Mouse (Mus musculus): Measurements from ENCODE around the gene Mtmr3. TPM values are rescaled to one million over a fixed set of nuclear protein-coding genes. Genes with fewer than 3 reads are reported as not detected.
A peak's percentile ranks its signal among the peaks of the same experiment; 100 is the strongest.

Gene Mtmr3
- polyA plus RNA-seq, 1 experiment: 45.1 TPM

- no peak for DNase-seq (ENCODE audit: extremely low spot score in 1 of 2, low spot score in 1 of 2)
These were observed 122.9 kb downstream of the Mtmr3 start for GRCm38 (mm10) chr11:4471734-4472133.

- no peak for DNase-seq (ENCODE audit: extremely low spot score in 1 of 2, low spot score in 1 of 2)
These were observed 123.4 kb downstream of the Mtmr3 start for GRCm38 (mm10) chr11:4471251-4471650.

- no peak for DNase-seq (ENCODE audit: extremely low spot score in 1 of 2, low spot score in 1 of 2)
These were observed 125.6 kb downstream of the Mtmr3 start for GRCm38 (mm10) chr11:4469091-4469490.

GRCm38 (mm10) chr11:4467436-4467835 is 127.2 kb downstream of the Mtmr3 start:
- no peak for DNase-seq (ENCODE audit: extremely low spot score in 1 of 2, low spot score in 1 of 2)

- no peak for DNase-seq (ENCODE audit: extremely low spot score in 1 of 2, low spot score in 1 of 2)
These were observed 128.5 kb downstream of the Mtmr3 start for GRCm38 (mm10) chr11:4466191-4466590.

GRCm38 (mm10) chr11:4464616-4465015 is 130.0 kb downstream of the Mtmr3 start:
- DNase-seq (ENCODE audit: extremely low spot score in 1 of 2, low spot score in 1 of 2): no peak

GRCm38 (mm10) chr11:4464186-4464585 is 130.5 kb downstream of the Mtmr3 start:
- DNase-seq (ENCODE audit: extremely low spot score in 1 of 2, low spot score in 1 of 2): no peak

- DNase-seq (ENCODE audit: extremely low spot score in 1 of 2, low spot score in 1 of 2): no peak
These were observed 131.8 kb downstream of the Mtmr3 start for GRCm38 (mm10) chr11:4462868-4463267.

GRCm38 (mm10) chr11:4461154-4461553 is 133.5 kb downstream of the Mtmr3 start:
- DNase-seq (ENCODE audit: extremely low spot score in 1 of 2, low spot score in 1 of 2): no peak

- no peak for DNase-seq (ENCODE audit: extremely low spot score in 1 of 2, low spot score in 1 of 2)
These were observed 134.0 kb downstream of the Mtmr3 start for GRCm38 (mm10) chr11:4460615-4461014.

- DNase-seq (ENCODE audit: extremely low spot score in 1 of 2, low spot score in 1 of 2): no peak
These were observed 139.6 kb downstream of the Mtmr3 start for GRCm38 (mm10) chr11:4454895-4455535.

GRCm38 (mm10) chr11:4452467-4453184 is 142.0 kb downstream of the Mtmr3 start:
- DNase-seq (ENCODE audit: extremely low spot score in 1 of 2, low spot score in 1 of 2): no peak

GRCm38 (mm10) chr11:4451116-4451515 is 143.5 kb downstream of the Mtmr3 start:
- peak in 1 of 2 experiments; percentile 75 for DNase-seq (ENCODE audit: extremely low spot score in 1 of 2, low spot score in 1 of 2)

- DNase-seq (ENCODE audit: extremely low spot score in 1 of 2, low spot score in 1 of 2): no peak
These were observed 148.3 kb downstream of the Mtmr3 start for GRCm38 (mm10) chr11:4446195-4446868.

- no peak for DNase-seq (ENCODE audit: extremely low spot score in 1 of 2, low spot score in 1 of 2)
These were observed 152.4 kb downstream of the Mtmr3 start for GRCm38 (mm10) chr11:4442280-4442679.

- no peak for DNase-seq (ENCODE audit: extremely low spot score in 1 of 2, low spot score in 1 of 2)
These were observed 153.7 kb downstream of the Mtmr3 start, which contains the start of gene Hormad2 for GRCm38 (mm10) chr11:4440978-4441377. Hormad2 (minus strand) TSS chr11:4441105.

GRCm38 (mm10) chr11:4438211-4438610 is 156.5 kb downstream of the Mtmr3 start:
- no peak for DNase-seq (ENCODE audit: extremely low spot score in 1 of 2, low spot score in 1 of 2)

GRCm38 (mm10) chr11:4437318-4437717 is 157.3 kb downstream of the Mtmr3 start:
- DNase-seq (ENCODE audit: extremely low spot score in 1 of 2, low spot score in 1 of 2): no peak

- DNase-seq (ENCODE audit: extremely low spot score in 1 of 2, low spot score in 1 of 2): peak in 1 of 2 experiments; percentile 60
These were observed 158.0 kb downstream of the Mtmr3 start for GRCm38 (mm10) chr11:4436631-4437030.

- no peak for DNase-seq (ENCODE audit: extremely low spot score in 1 of 2, low spot score in 1 of 2)
These were observed 160.2 kb downstream of the Mtmr3 start for GRCm38 (mm10) chr11:4434461-4434860.

Data from frontal cortex, adult 2 months (tissue).